Mouse (Mus musculus) kidney, postnatal 25 days (tissue): ENCODE data around the gene Timm22.

ENCODE experiments used
- DNase-seq, 2 experiments: peaks; one replicate each; pipeline ENCODE4 v3.0.0; 2021; ENCODE audit warnings: mixed read lengths in 2 of 2

Timm22 gene

DNA sequence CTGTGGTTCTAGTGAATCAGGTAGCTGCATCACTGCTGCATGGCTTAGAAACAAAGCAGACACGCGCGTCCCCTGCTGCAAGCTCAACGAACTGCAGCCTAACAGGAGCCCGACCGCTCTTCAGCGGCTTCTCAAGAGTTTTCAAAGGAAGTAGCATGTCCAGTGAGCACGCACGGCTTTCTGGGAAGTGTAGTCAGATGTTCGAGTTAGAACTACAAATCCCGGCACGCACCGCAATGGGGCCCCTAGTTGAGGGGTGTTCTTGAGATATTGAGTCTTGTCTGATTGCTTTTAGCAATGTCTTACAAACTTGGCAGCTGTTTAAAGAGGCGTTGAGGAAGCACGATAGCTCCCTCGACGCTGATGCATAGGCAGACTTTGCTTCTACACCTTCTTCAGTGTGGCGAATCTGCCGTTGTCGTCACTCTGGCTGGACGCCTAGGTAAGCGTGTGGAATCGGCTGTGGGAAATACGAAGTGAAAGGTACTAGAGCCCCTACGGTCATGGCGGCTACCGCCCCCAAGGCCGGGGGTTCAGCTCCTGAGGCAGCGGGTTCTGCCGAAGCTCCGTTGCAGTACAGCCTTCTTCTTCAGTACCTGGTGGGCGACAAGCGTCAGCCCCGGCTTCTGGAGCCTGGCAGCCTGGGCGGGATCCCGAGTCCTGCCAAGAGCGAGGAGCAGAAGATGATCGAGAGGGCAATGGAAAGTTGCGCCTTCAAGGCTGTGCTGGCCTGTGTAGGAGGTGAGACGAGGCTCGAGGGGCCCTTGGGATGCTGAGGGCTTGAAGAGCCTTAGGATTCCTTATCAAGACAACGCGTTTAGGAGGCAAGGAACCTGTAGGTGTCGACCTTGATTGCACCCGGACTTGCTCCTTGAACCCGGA is at the start of gene Timm22:
TSS of gene Timm22 (plus strand) at position 251 of the 882 bp plus-strand sequence.
- peak; percentile 96 to 98 for DNase-seq

- DNase-seq = no peak
Measured at GRCm38 (mm10) chr11:76357464-76357863, 49.3 kb upstream of the Timm22 start.

DNA sequence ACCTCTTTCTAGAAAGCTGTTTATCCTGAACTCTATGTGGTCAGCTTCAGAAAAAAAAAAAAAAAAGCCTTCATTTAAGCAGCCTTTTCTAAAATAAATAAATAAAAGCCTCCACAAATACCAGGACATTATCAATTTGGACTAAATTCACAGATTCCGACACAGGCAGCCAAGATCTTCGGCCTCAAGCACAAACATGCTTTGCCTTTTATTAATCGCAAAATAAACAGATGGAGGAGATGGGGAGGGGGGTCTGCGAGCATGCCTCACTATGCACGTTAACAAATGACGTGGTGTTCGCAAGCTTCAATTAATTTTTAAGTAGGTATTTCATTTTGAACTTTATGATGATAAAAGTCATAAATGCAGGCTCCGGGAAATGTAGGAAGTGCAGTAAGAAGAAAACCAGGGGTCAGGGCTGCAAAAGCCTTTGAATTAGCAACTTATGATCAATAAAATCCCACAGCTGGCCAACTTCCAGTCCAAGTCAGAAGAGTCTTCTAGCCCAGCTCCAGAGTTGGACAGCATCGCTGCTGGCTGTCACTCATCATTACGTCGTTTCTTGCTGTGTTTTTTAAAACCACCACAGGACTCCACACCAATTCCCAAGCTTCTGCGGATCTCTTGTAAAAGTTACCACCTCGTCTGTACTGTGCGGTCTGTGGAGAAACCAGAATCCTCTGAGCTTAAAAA is 48.0 kb upstream of the Timm22 start:
- DNase-seq = peak in 1 of 2 experiments; percentile 36

DNA sequence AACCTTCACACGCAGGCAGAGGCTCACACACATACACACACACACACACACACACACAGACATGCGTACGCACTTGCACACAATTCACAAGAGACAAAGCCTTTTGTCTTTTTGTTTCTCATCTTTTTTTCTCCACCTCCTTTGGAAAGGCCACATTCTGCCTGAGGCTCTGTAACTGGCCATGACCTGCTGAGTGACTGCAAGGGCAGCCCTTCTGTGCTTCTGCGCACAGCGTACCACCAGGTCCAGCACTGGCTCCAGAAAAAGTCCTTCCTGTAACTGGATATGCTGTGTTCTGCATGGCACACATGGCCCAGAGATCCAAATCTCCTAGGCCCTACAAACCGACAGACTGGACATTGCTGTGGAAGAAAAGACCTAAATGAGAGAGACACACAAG is 46.5 kb upstream of the Timm22 start:
- DNase-seq = no peak

- no peak for DNase-seq
Measured at GRCm38 (mm10) chr11:76361422-76361821, 45.3 kb upstream of the Timm22 start.

- no peak for DNase-seq
Measured at GRCm38 (mm10) chr11:76363178-76363577, 43.6 kb upstream of the Timm22 start.

GRCm38 (mm10) chr11:76363636-76364035 is 43.1 kb upstream of the Timm22 start:
- no peak for DNase-seq

GRCm38 (mm10) chr11:76364038-76364437 is 42.7 kb upstream of the Timm22 start:
- no peak for DNase-seq

DNA sequence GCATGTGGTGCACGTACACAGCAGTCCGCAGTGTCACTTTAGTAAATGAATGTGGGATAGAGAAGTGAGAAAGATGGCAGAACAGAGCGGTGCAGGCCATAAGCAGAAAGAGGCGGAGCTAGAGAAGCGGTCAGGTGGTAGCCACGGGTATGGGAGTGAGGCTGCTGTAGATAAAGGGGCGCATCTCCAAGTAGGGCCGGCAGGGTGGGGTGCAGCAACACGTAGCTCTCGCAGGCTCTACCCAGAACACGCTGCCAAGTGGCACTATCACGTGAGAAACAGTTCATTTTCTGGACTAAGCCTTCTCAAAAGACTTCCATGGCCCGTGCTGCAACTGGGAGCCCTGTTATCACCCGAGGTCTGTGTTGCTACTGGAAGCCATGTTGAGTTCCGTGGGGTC is 40.0 kb upstream of the Timm22 start:
- no peak for DNase-seq

GRCm38 (mm10) chr11:76370491-76370890 is 36.3 kb upstream of the Timm22 start:
- DNase-seq = no peak

GRCm38 (mm10) chr11:76372120-76372519 is 34.6 kb upstream of the Timm22 start:
- DNase-seq = no peak

DNA sequence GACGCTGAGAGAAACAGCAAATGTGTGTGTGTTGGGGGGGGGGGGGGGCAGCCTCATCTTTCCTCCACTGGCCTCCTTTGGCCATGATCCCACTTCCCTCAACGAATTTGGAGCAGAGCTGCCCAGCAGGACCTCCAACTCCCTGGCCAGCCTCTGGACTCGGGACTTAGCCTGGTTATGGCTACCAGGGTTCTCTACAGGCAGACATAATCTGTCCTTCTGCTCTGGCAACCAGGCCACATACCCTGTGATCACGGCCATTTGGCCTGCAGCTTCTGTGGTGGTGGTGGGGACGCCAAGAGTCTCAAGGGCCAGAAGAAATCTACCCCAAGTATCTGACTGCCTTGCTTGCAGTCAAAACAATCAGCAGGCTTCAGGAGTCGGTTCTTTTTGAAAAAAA is 34.2 kb upstream of the Timm22 start:
- no peak for DNase-seq

- peak; percentile 77 to 83 for DNase-seq
Measured at GRCm38 (mm10) chr11:76374491-76375185, 32.1 kb upstream of the Timm22 start.

DNA sequence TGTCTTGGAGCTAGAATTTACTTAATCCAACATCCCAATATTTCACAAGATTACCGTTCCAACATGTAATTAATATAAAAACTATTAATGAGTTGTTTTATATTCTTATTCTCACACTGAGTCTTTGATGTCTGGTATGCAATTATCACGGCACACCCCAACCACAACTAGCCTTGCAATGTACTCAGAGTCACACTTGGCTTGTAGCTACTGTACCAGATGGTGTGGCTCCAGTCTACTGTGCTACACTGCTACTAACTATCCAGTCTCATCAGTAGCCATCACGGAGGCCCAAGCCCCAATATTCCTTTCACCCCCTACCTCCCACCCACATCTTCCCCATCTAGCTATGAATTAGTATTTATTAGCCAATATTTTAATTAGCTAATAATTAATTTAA is 30.3 kb upstream of the Timm22 start:
- DNase-seq = no peak

- DNase-seq = peak; percentile 83 to 89
Measured at GRCm38 (mm10) chr11:76379921-76380544, 26.7 kb upstream of the Timm22 start.

DNA sequence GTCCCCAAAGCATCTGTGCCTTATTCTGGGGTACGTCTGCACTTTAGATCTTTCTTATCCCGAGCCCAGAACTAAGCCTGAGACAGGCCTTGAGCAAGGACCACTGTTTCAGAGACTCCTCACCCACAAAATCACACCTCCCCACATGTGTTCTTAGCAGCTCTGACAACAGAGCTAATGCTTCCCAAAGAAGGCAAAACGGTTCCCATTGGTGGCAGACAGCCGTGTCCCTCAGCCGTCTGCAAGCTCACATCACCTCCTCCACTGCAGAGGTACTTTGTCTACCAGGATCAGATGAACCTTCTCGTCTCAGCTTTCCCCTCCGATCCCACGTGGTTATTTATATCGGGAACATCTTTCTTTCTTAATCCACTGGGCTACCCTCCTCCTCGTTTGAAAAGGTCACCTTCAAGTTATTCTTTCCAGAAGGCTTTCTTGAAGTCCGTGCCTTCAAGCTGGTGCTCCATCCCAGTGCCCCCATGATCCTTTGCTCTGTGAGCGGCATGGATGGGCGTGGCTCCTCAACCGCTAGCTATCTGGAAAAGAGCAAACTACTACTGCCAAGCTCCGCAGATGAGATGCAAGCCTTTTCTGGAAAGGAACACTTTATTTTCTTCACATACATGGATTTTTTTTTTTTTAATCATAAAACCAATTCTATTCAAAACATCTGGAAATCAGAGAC is 25.4 kb upstream of the Timm22 start:
- no peak for DNase-seq

DNA sequence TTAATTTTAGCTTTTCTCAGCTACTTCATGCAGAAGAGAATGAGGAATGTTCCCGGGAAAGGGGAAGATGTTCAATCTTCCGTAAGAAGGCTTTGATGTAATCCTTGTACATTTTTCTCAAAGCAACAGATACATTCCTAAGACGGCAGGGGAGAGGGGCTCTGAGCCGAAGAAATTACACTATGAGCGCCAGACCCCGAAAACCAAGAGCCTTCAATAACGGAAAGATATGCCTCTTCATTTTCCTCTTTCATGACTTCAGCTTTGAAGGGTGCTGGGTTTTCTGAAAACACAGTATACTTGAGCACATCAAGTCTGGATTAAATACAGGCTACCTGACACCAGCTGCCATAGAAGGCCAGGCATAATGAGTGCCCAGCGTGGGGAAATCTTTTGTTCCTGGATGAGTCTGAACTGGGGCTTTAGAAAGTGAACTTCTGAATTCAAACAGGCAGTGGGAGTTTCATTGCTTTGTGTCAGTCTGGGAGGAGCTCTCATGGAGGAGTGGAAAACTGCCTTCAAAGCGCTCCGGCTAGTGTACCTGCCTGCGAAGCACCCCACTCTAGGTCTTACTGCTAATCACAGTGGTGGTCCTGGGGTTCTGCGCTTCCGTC is 23.9 kb upstream of the Timm22 start:
- DNase-seq = no peak

DNA sequence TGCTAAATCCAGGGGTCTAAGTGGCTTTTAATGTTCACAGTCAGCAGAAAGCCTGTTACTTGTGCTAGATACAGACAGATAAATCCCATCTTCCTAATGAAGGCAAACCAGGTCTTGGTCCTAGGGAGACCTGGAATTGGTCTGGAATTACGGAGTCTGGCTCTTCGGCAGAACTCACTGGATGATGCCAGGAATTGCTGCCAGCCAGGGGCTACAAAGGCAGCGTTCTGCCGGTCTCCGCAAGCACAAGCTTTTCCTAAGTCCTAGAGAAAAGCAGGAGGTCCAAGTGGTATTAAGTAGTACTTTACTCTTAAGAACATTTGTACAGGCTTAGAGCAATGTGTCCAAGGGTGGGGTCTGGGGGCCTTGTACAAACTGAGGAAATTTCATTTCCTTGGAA is 22.4 kb upstream of the Timm22 start:
- DNase-seq = no peak

DNA sequence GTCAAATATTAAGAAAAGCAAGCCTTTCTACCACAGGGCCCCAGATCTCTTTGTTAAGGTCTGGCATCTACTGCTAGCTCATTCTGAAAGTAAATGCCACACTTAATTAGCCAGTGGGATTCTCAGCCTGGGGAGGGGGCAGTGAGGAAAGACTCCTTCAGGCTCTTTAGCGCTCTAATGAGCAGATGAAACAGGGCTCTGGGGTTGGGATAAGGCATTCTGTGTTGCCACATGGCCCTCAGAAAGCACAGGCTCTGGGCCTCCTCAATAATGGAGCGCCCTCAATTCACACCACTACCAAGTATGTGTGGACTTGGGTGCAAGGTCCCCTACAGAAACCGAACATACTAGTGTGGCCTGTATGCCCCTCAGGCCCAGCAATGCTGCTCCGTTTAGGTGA is 21.7 kb upstream of the Timm22 start:
- no peak for DNase-seq

- DNase-seq = no peak
Measured at GRCm38 (mm10) chr11:76385746-76386145, 21.0 kb upstream of the Timm22 start.

DNA sequence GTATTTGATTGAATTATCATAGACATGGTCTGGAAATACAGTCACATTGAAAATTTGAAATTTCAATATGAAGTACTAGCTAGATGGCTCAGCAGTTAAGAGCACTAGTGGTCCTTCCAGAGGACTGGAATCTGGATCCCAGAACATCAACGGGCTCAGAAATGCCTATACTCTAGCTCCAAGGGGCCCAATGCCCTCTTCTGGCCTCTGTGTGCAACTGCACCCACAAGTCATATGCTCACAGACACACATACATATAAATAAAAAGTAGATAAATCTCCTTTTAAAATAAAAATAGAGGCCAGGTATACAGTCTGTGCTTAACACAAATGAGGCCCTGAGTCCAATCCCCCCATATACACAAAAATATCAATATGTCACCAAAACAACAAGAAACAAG is 19.7 kb upstream of the Timm22 start:
- DNase-seq = no peak

GRCm38 (mm10) chr11:76388711-76389110 is 18.0 kb upstream of the Timm22 start:
- DNase-seq = no peak
